Comparison of ENCODE assay signal across 22 mouse cellular contexts in the genomic region with DNA sequence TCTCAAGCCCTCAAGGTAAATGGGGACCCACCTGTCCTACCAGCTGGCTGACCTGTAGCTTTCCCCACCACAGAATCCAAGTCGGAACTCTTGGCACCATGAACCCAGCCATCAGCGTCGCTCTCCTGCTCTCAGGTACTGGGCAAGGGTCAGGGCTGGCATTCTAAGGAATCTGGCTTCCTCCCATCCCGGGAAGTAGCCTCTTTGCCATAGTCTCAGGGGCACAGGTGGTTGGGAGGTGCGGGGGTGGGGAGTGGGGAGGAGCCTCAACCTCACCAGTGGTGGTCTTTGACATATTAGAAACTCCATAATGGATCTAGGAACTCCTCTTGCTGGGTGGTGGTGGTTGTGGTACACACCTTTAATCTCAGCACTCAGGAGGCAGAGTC. TPM values are rescaled to one million over a fixed set of nuclear protein-coding genes. Genes with fewer than 3 reads are reported as not detected.
DNase-seq lines count a peak whose midpoint lies in the region; ATAC-seq and TF ChIP-seq lines count a peak whose summit lies in the region.
"Had no signal": no experiment of that assay in that cellular context is flagged by ENCODE, and none has a peak within 500 bp of the region (broad histone marks: within the 10 kb centered on the region; RNA-seq: fewer than 3 reads in every experiment).

No protein-coding gene starts in this region.

- H3K4me2 ChIP-seq in heart, embryonic 15.5 days: no peak overlapping the region; the same call in 1 of the 2 replicates
- H3K4me2 ChIP-seq: heart, embryonic 11.5 days; hindbrain, embryonic 13.5 days; intestine, embryonic 15.5 days had no signal

- WGBS in heart, embryonic 15.5 days: 76% methylated on average over 5 of the region's 5 CpGs

- H3K9ac ChIP-seq in heart, embryonic 15.5 days: no peak overlapping the region
- H3K9ac ChIP-seq: embryonic facial prominence, embryonic 13.5 days; hindbrain, embryonic 13.5 days; intestine, embryonic 15.5 days had no signal

- no peak overlapping the region for H3K27ac ChIP-seq in heart, embryonic 15.5 days
- no peak overlapping the region for H3K27ac ChIP-seq in left cerebral cortex, adult 2 months
- H3K27ac ChIP-seq: embryonic facial prominence, embryonic 13.5 days; gastrocnemius, adult 2 months; hindbrain, embryonic 13.5 days; hindbrain, postnatal 0 days; intestine, embryonic 15.5 days had no signal

- H3K4me1 ChIP-seq in heart, embryonic 15.5 days (replicated peaks): peaks cover 19% of the 10 kb centered on the region

- no peaks in the 10 kb centered on the region for H3K36me3 ChIP-seq in heart, embryonic 15.5 days
- H3K36me3 ChIP-seq: embryonic facial prominence, embryonic 13.5 days; G1E; hindbrain, embryonic 13.5 days; intestine, embryonic 15.5 days had no signal

- no peak for TF ChIP-seq CTCF in left cerebral cortex, adult 2 months (IDR thresholded peaks at IDR 0.05)

- H3K27me3 ChIP-seq in heart, embryonic 15.5 days: peaks cover 48% of the 10 kb centered on the region

- peak overlapping the region; percentile 3; the same call in 1 of the 2 replicates for H3K4me3 ChIP-seq in heart, embryonic 15.5 days
- peak overlapping the region; percentile 28 for H3K4me3 ChIP-seq in left cerebral cortex, adult 2 months
- H3K4me3 ChIP-seq: embryonic facial prominence, embryonic 13.5 days; gastrocnemius, adult 2 months; hindbrain, embryonic 13.5 days; intestine, embryonic 15.5 days had no signal

- no peak for ATAC-seq in heart, embryonic 15.5 days (replicated peaks; ENCODE audit: insufficient number of reproducible peaks, insufficient read depth, low FRiP score, low read depth)
- ATAC-seq: CD4-positive, CD25-positive, alpha-beta regulatory T cell, adult 4 months; forebrain, embryonic 14.5 days; hindbrain, postnatal 0 days; intestine, embryonic 15.5 days had no signal

- DNase-seq in heart, postnatal 36 days: no peak
- DNase-seq in left cerebral cortex, adult 2 months (ENCODE audit: extremely low spot score in 1 of 2, low spot score in 2 of 2): no peak
- no peak for DNase-seq in left cerebral cortex, postnatal 14 days (ENCODE audit: low spot score in 2 of 2)
- DNase-seq in thymus, postnatal 36 days: peak; percentile 41 to 51
- DNase-seq in thymus, postnatal 25 days: no peak
- no peak for DNase-seq in T-cell, adult 2 months (ENCODE audit: low spot score)
- DNase-seq: adrenal gland, postnatal 10 days; B cell, adult 2 months; cerebellum, adult 8-10 months; gastrocnemius, adult 2 months; gastrocnemius, postnatal 36 days; heart, postnatal 10 days had no signal

- intact Hi-C loops in heart, postnatal 36 days (cut with DNase I): no loop called here
- intact Hi-C loops in left cerebral cortex, adult 2 months (cut with DNase I): no loop called here
- intact Hi-C loops in left cerebral cortex, postnatal 14 days (cut with DNase I): no loop called here

- H3K9me3 ChIP-seq in heart, embryonic 15.5 days (replicated peaks): no peaks in the 10 kb centered on the region
- H3K9me3 ChIP-seq: embryonic facial prominence, embryonic 13.5 days; G1E; hindbrain, embryonic 13.5 days; intestine, embryonic 15.5 days had no signal

RNA-seq across cellular contexts. Expression of a gene that starts 2.7 kb away (rescaled TPM):
- polyA plus RNA-seq in heart, embryonic 15.5 days (2015; fragmentation: Nextera tagmentation; extraction: Ambion mirVana): 2.2 and 10.6 TPM in 2 replicates
- total RNA-seq in heart, postnatal 36 days (2021): 10 to 100 TPM; 13.3 to 15.3 TPM
- total RNA-seq in left cerebral cortex, adult 2 months (2021): 100 to 1,000 TPM; 838 to 856 TPM
- total RNA-seq in left cerebral cortex, postnatal 14 days (2021): 100 to 1,000 TPM; 854 to 877 TPM
- total RNA-seq: G1E had no signal
- polyA plus RNA-seq: G1E had no signal

RNA-seq across cellular contexts. Expression of a gene that starts 20.9 kb away (rescaled TPM):
- polyA plus RNA-seq in heart, embryonic 15.5 days (2015; fragmentation: Nextera tagmentation; extraction: Ambion mirVana): 69.9 and 74.9 TPM in 2 replicates
- 100 to 1,000 TPM; 137 to 198 TPM for total RNA-seq in heart, postnatal 36 days (2021)
- 100 to 1,000 TPM in 1 of 2 experiments, 10 to 100 TPM in 1; 99.3 to 120 TPM for total RNA-seq in left cerebral cortex, adult 2 months (2021)
- 10 to 100 TPM; 71.9 to 87.1 TPM for total RNA-seq in left cerebral cortex, postnatal 14 days (2021)

RNA-seq across cellular contexts. Expression of a gene that starts 55.7 kb away (rescaled TPM):
- not detected in 2 replicates for polyA plus RNA-seq in heart, embryonic 15.5 days (2015; fragmentation: Nextera tagmentation; extraction: Ambion mirVana)
- total RNA-seq in heart, postnatal 36 days (2021): not detected
- total RNA-seq in left cerebral cortex, adult 2 months (2021): 1 to 10 TPM in 1 of 2 experiments, under 1 TPM in 1; 0.82 to 1.6 TPM
- total RNA-seq in left cerebral cortex, postnatal 14 days (2021): under 1 TPM; 0.46 to 0.82 TPM
- total RNA-seq: G1E; gastrocnemius, adult 2 months; gastrocnemius, postnatal 36 days; heart, postnatal 10 days; hematopoietic stem cell, adult 5-6 weeks had no signal
- polyA plus RNA-seq: CD4-positive, CD25-positive, alpha-beta regulatory T cell, adult 4 months; forebrain, embryonic 14.5 days; G1E had no signal

Comparison
In these comparisons a context has a peak if more than half of its experiments do, and no peak if none do; other contexts are left out.
1. DNase-seq: peak in thymus, postnatal 36 days (2 of 2); none in heart, postnatal 36 days (0 of 2), left cerebral cortex, adult 2 months (0 of 2), left cerebral cortex, postnatal 14 days (0 of 2), thymus, postnatal 25 days (single experiment) and T-cell, adult 2 months (single experiment).
2. RNA of a gene that starts 2.7 kb away (total RNA-seq): 854 to 877 TPM in left cerebral cortex, postnatal 14 days and 838 to 856 TPM in left cerebral cortex, adult 2 months; 13.3 to 15.3 TPM in heart, postnatal 36 days; every median in the first group is over 10 times any median in the second.